Mouse (Mus musculus) forebrain, embryonic 12.5 days (tissue): ENCODE measurements around the gene Col6a1. TPM values are rescaled to one million over a fixed set of nuclear protein-coding genes. Genes with fewer than 3 reads are reported as not detected.

Experiments used
- ATAC-seq: fragments of 200-750 bp; cut with Nextera tagmentation; 2 replicates; pipeline ENCODE4 v1.8.0; 2017; ENCODE audit warnings: moderate TSS enrichment; ENCODE audit not compliant: low FRiP score
- H3K27ac ChIP-seq: fragments of 300-500 bp; sonication (generic); 2 replicates; pipeline ENCODE4 v1.5.1; 2016; ENCODE audit warnings: mild to moderate bottlenecking
- H3K27me3 ChIP-seq: fragments of 300-500 bp; sonication (generic); 2 replicates; pipeline ENCODE4 v1.6.1; 2016; ENCODE audit warnings: mild to moderate bottlenecking
- H3K36me3 ChIP-seq: fragments of 300-500 bp; sonication (generic); replicated peaks from 2 replicates; pipeline ENCODE4 v1.6.1; 2016; ENCODE audit warnings: mild to moderate bottlenecking
- H3K4me1 ChIP-seq: fragments of 300-500 bp; sonication (generic); 2 replicates; pipeline ENCODE4 v1.6.1; 2016
- H3K4me2 ChIP-seq: fragments of 300-500 bp; sonication (generic); 2 replicates; pipeline ENCODE4 v1.6.1; 2016; ENCODE audit warnings: mild to moderate bottlenecking, moderate library complexity
- H3K4me3 ChIP-seq: fragments of 300-500 bp; sonication (generic); replicated peaks from 2 replicates; pipeline ENCODE4 v1.5.1; 2016; ENCODE audit warnings: mild to moderate bottlenecking
- H3K9ac ChIP-seq: fragments of 300-500 bp; sonication (generic); 2 replicates; pipeline ENCODE4 v1.6.1; 2016; ENCODE audit warnings: mild to moderate bottlenecking
- H3K9me3 ChIP-seq: fragments of 300-500 bp; sonication (generic); 2 replicates; pipeline ENCODE4 v1.6.1; 2016
- WGBS: fragments of 180-500 bp; shearing (Covaris S2); methylation state at CpG from one replicate; pipeline ENCODE4 v1.1.7; 2016; 5-methylcytosine and 5-hydroxymethylcytosine counted together
- polyA plus RNA-seq: library from polyadenylated mRNA; unstranded; fragments of >200 nt; fragmentation: Nextera tagmentation; extraction: Ambion mirVana; gene quantifications from 2 replicates; pipeline ENCODE4 v1.2.1, GENCODE M21; 2016

Col6a1 gene
- polyA plus RNA-seq, 1 experiment from 2014 or later: 14.7 TPM

- H3K27ac ChIP-seq: no peak overlapping the region
- H3K4me3 ChIP-seq: no peak overlapping the region
- no peaks in the 10 kb centered on the region for H3K9me3 ChIP-seq
- no peak for ATAC-seq
- WGBS: 94% methylated on average over 4 of the region's 4 CpGs
- H3K36me3 ChIP-seq: no peaks in the 10 kb centered on the region
- H3K9ac ChIP-seq: no peak overlapping the region
- H3K4me2 ChIP-seq: no peak overlapping the region
- no peaks in the 10 kb centered on the region for H3K4me1 ChIP-seq
- H3K27me3 ChIP-seq: no peaks in the 10 kb centered on the region
Observed at GRCm38 (mm10) chr10:76668261-76668946, 57.6 kb downstream of the Col6a1 start.

GRCm38 (mm10) chr10:76667197-76667805 is 58.7 kb downstream of the Col6a1 start:
- H3K9me3 ChIP-seq: no peaks in the 10 kb centered on the region
- WGBS: 90% methylated on average over 1 of the region's 1 CpGs
- no peaks in the 10 kb centered on the region for H3K4me1 ChIP-seq
- H3K36me3 ChIP-seq: no peaks in the 10 kb centered on the region
- ATAC-seq: no peak
- H3K27me3 ChIP-seq: no peaks in the 10 kb centered on the region
- H3K4me3 ChIP-seq: no peak overlapping the region
- no peak overlapping the region for H3K27ac ChIP-seq
- no peak overlapping the region for H3K9ac ChIP-seq
- no peak overlapping the region for H3K4me2 ChIP-seq

- no peak for ATAC-seq
Observed at GRCm38 (mm10) chr10:76665551-76665950, 60.4 kb downstream of the Col6a1 start.

GRCm38 (mm10) chr10:76664156-76665115 is 61.5 kb downstream of the Col6a1 start:
- Histone ChIP-seq H3K9ac (no peak overlapping the region), H3K27me3 (no peaks in the 10 kb centered on the region), H3K27ac (no peak overlapping the region), H3K9me3 (no peaks in the 10 kb centered on the region), H3K4me2 (no peak overlapping the region), H3K4me3 (no peak overlapping the region), H3K36me3 (no peaks in the 10 kb centered on the region), H3K4me1 (no peaks in the 10 kb centered on the region)
- ATAC-seq: no peak
- WGBS: 86% methylated on average over 20 of the region's 20 CpGs

More at GRCm38 (mm10) chr10:76665551-76665950, 60.4 kb downstream of the Col6a1 start:
- Histone ChIP-seq H3K9ac (no peak overlapping the region), H3K27me3 (no peaks in the 10 kb centered on the region), H3K4me2 (no peak overlapping the region), H3K27ac (no peak overlapping the region), H3K4me3 (no peak overlapping the region), H3K36me3 (no peaks in the 10 kb centered on the region), H3K4me1 (no peaks in the 10 kb centered on the region), H3K9me3 (no peaks in the 10 kb centered on the region)
- WGBS: 92% methylated on average over 11 of the region's 11 CpGs

Other genes starting within 250 kb of the Col6a1 start
- 51.8 and 58.6 TPM in 2 replicates for gene Lss, start 194.6 kb downstream of the Col6a1 start, polyA plus RNA-seq
- not detected in 2 replicates for gene Spatc1l, start 163.9 kb downstream of the Col6a1 start, polyA plus RNA-seq
- not detected in 2 replicates for gene Ftcd, start 150.5 kb downstream of the Col6a1 start, polyA plus RNA-seq
- gene Col6a2, start 102.5 kb downstream of the Col6a1 start, polyA plus RNA-seq: 14.8 and 18.7 TPM in 2 replicates
- gene Pcbp3, start 235.7 kb upstream of the Col6a1 start, polyA plus RNA-seq: 51.1 and 60.4 TPM in 2 replicates